Mouse (Mus musculus): ENCODE results near the gene Ctnna2. TPM values are rescaled to one million over a fixed set of nuclear protein-coding genes. Genes with fewer than 3 reads are reported as not detected.
A peak's percentile ranks its signal among the peaks of the same experiment; 100 is the strongest.

The Ctnna2 gene
- total RNA-seq (2021): under 1 TPM; 0.10 to 0.36 TPM

- peak; percentile 41 to 45 for DNase-seq
- intact Hi-C loops (cut with DNase I): no loop called here
Observed at GRCm38 (mm10) chr6:77979241-77979961, at the start of gene Ctnna2. Gene Ctnna2, minus strand, starts transcription at chr6:77979699.

- peak in 1 of 2 experiments; percentile 4 for DNase-seq
- intact Hi-C loops (cut with DNase I): no loop called here
Observed at GRCm38 (mm10) chr6:77980137-77981052, 896 bp upstream of the Ctnna2 start.

- intact Hi-C loops (cut with DNase I): no loop called here
- DNase-seq: no peak
Observed at GRCm38 (mm10) chr6:77978476-77979240, 841 bp downstream of the Ctnna2 start.

GRCm38 (mm10) chr6:77970545-77971242 lies 8.8 kb downstream of the Ctnna2 start:
- intact Hi-C loops (cut with DNase I): no loop called here
- DNase-seq: no peak

GRCm38 (mm10) chr6:77969774-77970173 lies 9.7 kb downstream of the Ctnna2 start:
- DNase-seq: no peak
- intact Hi-C loops (cut with DNase I): no loop called here

- intact Hi-C loops (cut with DNase I): no loop called here
Observed at GRCm38 (mm10) chr6:77962011-77962410, 17.5 kb downstream of the Ctnna2 start.

GRCm38 (mm10) chr6:77951276-77951675 lies 28.2 kb downstream of the Ctnna2 start:
- intact Hi-C loops (cut with DNase I): no loop called here
- no peak for DNase-seq

More at GRCm38 (mm10) chr6:77962011-77962410, 17.5 kb downstream of the Ctnna2 start:
- DNase-seq: no peak

- intact Hi-C loops (cut with DNase I): no loop called here
- DNase-seq: no peak
Observed at GRCm38 (mm10) chr6:77950690-77951089, 28.8 kb downstream of the Ctnna2 start.

- intact Hi-C loops (cut with DNase I): no loop called here
- no peak for DNase-seq
Observed at GRCm38 (mm10) chr6:77929375-77929774, 50.1 kb downstream of the Ctnna2 start.

GRCm38 (mm10) chr6:77873150-77873549 lies 106.3 kb downstream of the Ctnna2 start:
- intact Hi-C loops (cut with DNase I): no loop called here
- DNase-seq: no peak

- no peak for DNase-seq
- intact Hi-C loops (cut with DNase I): no loop called here
Observed at GRCm38 (mm10) chr6:77869313-77869712, 110.2 kb downstream of the Ctnna2 start.

- intact Hi-C loops (cut with DNase I): no loop called here
- no peak for DNase-seq
Observed at GRCm38 (mm10) chr6:77868119-77868518, 111.4 kb downstream of the Ctnna2 start.

GRCm38 (mm10) chr6:77863379-77863778 lies 116.1 kb downstream of the Ctnna2 start:
- intact Hi-C loops (cut with DNase I): no loop called here
- DNase-seq: no peak

- DNase-seq: no peak
- intact Hi-C loops (cut with DNase I): no loop called here
Observed at GRCm38 (mm10) chr6:77862781-77863180, 116.7 kb downstream of the Ctnna2 start.

GRCm38 (mm10) chr6:77849438-77849837 lies 130.1 kb downstream of the Ctnna2 start:
- intact Hi-C loops (cut with DNase I): no loop called here
- DNase-seq: no peak

GRCm38 (mm10) chr6:77848796-77849195 lies 130.7 kb downstream of the Ctnna2 start:
- no peak for DNase-seq
- intact Hi-C loops (cut with DNase I): no loop called here

- intact Hi-C loops (cut with DNase I): no loop called here
- DNase-seq: no peak
Observed at GRCm38 (mm10) chr6:77847651-77848050, 131.8 kb downstream of the Ctnna2 start.

- intact Hi-C loops (cut with DNase I): loop anchor here (5.0 kb wide), 1 partner anchor 187 kb away; no protein-coding TSS in a partner anchor
- peak in 1 of 2 experiments; percentile 6 for DNase-seq
Observed at GRCm38 (mm10) chr6:77839076-77839475, 140.4 kb downstream of the Ctnna2 start.

GRCm38 (mm10) chr6:77838653-77839052 lies 140.8 kb downstream of the Ctnna2 start:
- DNase-seq: no peak
- intact Hi-C loops (cut with DNase I): loop anchor here (5.0 kb wide), 1 partner anchor 186 kb away; no protein-coding TSS in a partner anchor

GRCm38 (mm10) chr6:77837543-77837942 lies 142.0 kb downstream of the Ctnna2 start:
- DNase-seq: no peak
- intact Hi-C loops (cut with DNase I): loop anchor here (5.0 kb wide), 1 partner anchor 185 kb away; no protein-coding TSS in a partner anchor

All from heart, postnatal 10 days (tissue).